Mouse (Mus musculus): ENCODE data around the gene Aunip. TPM values are rescaled to one million over a fixed set of nuclear protein-coding genes. Genes with fewer than 3 reads are reported as not detected.

The Aunip gene
- polyA plus RNA-seq, 1 experiment from 2014 or later, result 5.1 TPM

- Histone ChIP-seq H3K4me2 (replicated peaks) (no peak overlapping the region), H3K4me1 (no peaks in the 10 kb centered on the region)
- no peak for ATAC-seq (replicated peaks)
These were observed 5.5 kb upstream of the Aunip start for GRCm38 (mm10) chr4:134505303-134505789.

GRCm38 (mm10) chr4:134505966-134506594 is 4.7 kb upstream of the Aunip start:
- no peaks in the 10 kb centered on the region for H3K27me3 ChIP-seq

More at GRCm38 (mm10) chr4:134505303-134505789, 5.5 kb upstream of the Aunip start:
- Histone ChIP-seq H3K36me3 (0 out of 2 replicates have a peak, but pooled peaks cover 3% of the 10 kb centered on the region), H3K9me3 (no peaks in the 10 kb centered on the region), H3K27ac (replicated peaks) (no peak overlapping the region), H3K4me3 (no peak overlapping the region), H3K27me3 (no peaks in the 10 kb centered on the region), H3K9ac (replicated peaks) (no peak overlapping the region)
- 91% methylated on average over 4 of the region's 4 CpGs for WGBS

GRCm38 (mm10) chr4:134506713-134507112 is 4.1 kb upstream of the Aunip start:
- no peak overlapping the region for H3K4me3 ChIP-seq
- 0 out of 2 replicates have a peak, but pooled peaks cover 3% of the 10 kb centered on the region for H3K36me3 ChIP-seq
- no peaks in the 10 kb centered on the region for H3K27me3 ChIP-seq
- no peak for ATAC-seq (replicated peaks)
- H3K27ac ChIP-seq (replicated peaks), result no peak overlapping the region
- no peaks in the 10 kb centered on the region for H3K9me3 ChIP-seq
- peaks cover 9% of the 10 kb centered on the region for H3K4me1 ChIP-seq
- 89% methylated on average over 19 of the region's 19 CpGs for WGBS
- H3K4me2 ChIP-seq (replicated peaks), result no peak overlapping the region
- H3K9ac ChIP-seq (replicated peaks), result no peak overlapping the region

More at GRCm38 (mm10) chr4:134505966-134506594, 4.7 kb upstream of the Aunip start:
- H3K4me1 ChIP-seq, result peaks cover 2% of the 10 kb centered on the region
- no peak overlapping the region for H3K4me2 ChIP-seq (replicated peaks)
- H3K27ac ChIP-seq (replicated peaks), result no peak overlapping the region
- 73% methylated on average over 3 of the region's 4 CpGs for WGBS
- H3K4me3 ChIP-seq, result no peak overlapping the region
- H3K36me3 ChIP-seq, result 0 out of 2 replicates have a peak, but pooled peaks cover 3% of the 10 kb centered on the region
- no peaks in the 10 kb centered on the region for H3K9me3 ChIP-seq
- no peak for ATAC-seq (replicated peaks)
- H3K9ac ChIP-seq (replicated peaks), result no peak overlapping the region

- 74% methylated on average over 4 of the region's 4 CpGs for WGBS
- ATAC-seq (replicated peaks), result peak; percentile 54
These were observed 403 bp upstream of the Aunip start for GRCm38 (mm10) chr4:134510396-134510795.

GRCm38 (mm10) chr4:134511730-134512129 is 931 bp downstream of the Aunip start:
- Histone ChIP-seq H3K4me1 (peaks cover 17% of the 10 kb centered on the region), H3K27me3 (no peaks in the 10 kb centered on the region), H3K9ac (replicated peaks) (0 out of 2 replicates have a peak overlapping the region, but pooled peaks have one; percentile 37), H3K9me3 (no peaks in the 10 kb centered on the region), H3K4me2 (replicated peaks) (peak overlapping the region; percentile 84), H3K27ac (replicated peaks) (no peak overlapping the region), H3K4me3 (peak overlapping the region; percentile 47; the same call in 1 of the 2 replicates), H3K36me3 (0 out of 2 replicates have a peak, but pooled peaks cover 3% of the 10 kb centered on the region)
- no peak for ATAC-seq (replicated peaks)
- WGBS, result 79% methylated on average over 6 of the region's 6 CpGs

More at GRCm38 (mm10) chr4:134510396-134510795, 403 bp upstream of the Aunip start:
- 0 out of 2 replicates have a peak, but pooled peaks cover 3% of the 10 kb centered on the region for H3K36me3 ChIP-seq
- no peak overlapping the region for H3K27ac ChIP-seq (replicated peaks)
- peaks cover 17% of the 10 kb centered on the region for H3K4me1 ChIP-seq
- peak overlapping the region; percentile 47 for H3K4me3 ChIP-seq
- no peaks in the 10 kb centered on the region for H3K27me3 ChIP-seq
- H3K9me3 ChIP-seq, result no peaks in the 10 kb centered on the region
- no peak overlapping the region for H3K9ac ChIP-seq (replicated peaks)
- H3K4me2 ChIP-seq (replicated peaks), result peak overlapping the region; percentile 84

- ATAC-seq (replicated peaks), result no peak; the same call in 1 of the 2 replicates
- Histone ChIP-seq H3K36me3 (no peaks in the 10 kb centered on the region), H3K4me3 (peak overlapping the region; percentile 10; the same call in 1 of the 2 replicates), H3K4me1 (peaks cover 17% of the 10 kb centered on the region), H3K9ac (replicated peaks) (no peak overlapping the region), H3K4me2 (replicated peaks) (peak overlapping the region; percentile 28; the same call in 1 of the 2 replicates), H3K9me3 (no peaks in the 10 kb centered on the region), H3K27ac (replicated peaks) (no peak overlapping the region), H3K27me3 (no peaks in the 10 kb centered on the region)
- WGBS, result 29% methylated on average over 15 of the region's 15 CpGs
These were observed 2.0 kb downstream of the Aunip start for GRCm38 (mm10) chr4:134512798-134513197.

GRCm38 (mm10) chr4:134514309-134514930 is 3.6 kb downstream of the Aunip start:
- Histone ChIP-seq H3K9ac (replicated peaks) (no peak overlapping the region), H3K27me3 (no peaks in the 10 kb centered on the region), H3K4me2 (replicated peaks) (no peak overlapping the region), H3K36me3 (no peaks in the 10 kb centered on the region), H3K9me3 (no peaks in the 10 kb centered on the region), H3K4me1 (peaks cover 17% of the 10 kb centered on the region), H3K4me3 (no peak overlapping the region), H3K27ac (replicated peaks) (no peak overlapping the region)
- ATAC-seq (replicated peaks), result no peak
- WGBS, result 92% methylated on average over 11 of the region's 11 CpGs

GRCm38 (mm10) chr4:134515614-134516013 is 4.8 kb downstream of the Aunip start:
- Histone ChIP-seq H3K9ac (replicated peaks) (no peak overlapping the region), H3K4me2 (replicated peaks) (no peak overlapping the region), H3K27ac (replicated peaks) (no peak overlapping the region), H3K4me3 (no peak overlapping the region), H3K9me3 (no peaks in the 10 kb centered on the region), H3K27me3 (no peaks in the 10 kb centered on the region), H3K36me3 (no peaks in the 10 kb centered on the region), H3K4me1 (peaks cover 17% of the 10 kb centered on the region)
- WGBS, result 78% methylated on average over 7 of the region's 7 CpGs
- ATAC-seq (replicated peaks), result no peak

- 79% methylated on average over 8 of the region's 8 CpGs for WGBS
- ATAC-seq (replicated peaks), result no peak
- Histone ChIP-seq H3K27me3 (no peaks in the 10 kb centered on the region), H3K4me3 (no peak overlapping the region), H3K9me3 (no peaks in the 10 kb centered on the region), H3K4me1 (peaks cover 5% of the 10 kb centered on the region; the same call in 1 of the 2 replicates), H3K27ac (replicated peaks) (no peak overlapping the region), H3K4me2 (replicated peaks) (no peak overlapping the region), H3K36me3 (no peaks in the 10 kb centered on the region), H3K9ac (replicated peaks) (no peak overlapping the region)
These were observed 6.2 kb downstream of the Aunip start for GRCm38 (mm10) chr4:134516981-134517380.

GRCm38 (mm10) chr4:134517719-134518118 is 6.9 kb downstream of the Aunip start:
- no peak for ATAC-seq (replicated peaks)

GRCm38 (mm10) chr4:134518541-134518940 is 7.7 kb downstream of the Aunip start:
- Histone ChIP-seq H3K4me1 (no peaks in the 10 kb centered on the region), H3K27me3 (no peaks in the 10 kb centered on the region), H3K36me3 (no peaks in the 10 kb centered on the region), H3K9me3 (no peaks in the 10 kb centered on the region), H3K4me3 (no peak overlapping the region), H3K4me2 (replicated peaks) (no peak overlapping the region), H3K27ac (replicated peaks) (no peak overlapping the region), H3K9ac (replicated peaks) (no peak overlapping the region)
- ATAC-seq (replicated peaks), result no peak
- WGBS, result 83% methylated on average over 4 of the region's 4 CpGs

More at GRCm38 (mm10) chr4:134517719-134518118, 6.9 kb downstream of the Aunip start:
- H3K4me3 ChIP-seq, result no peak overlapping the region
- H3K9ac ChIP-seq (replicated peaks), result no peak overlapping the region
- no peak overlapping the region for H3K27ac ChIP-seq (replicated peaks)
- no peaks in the 10 kb centered on the region for H3K36me3 ChIP-seq
- 85% methylated on average over 10 of the region's 10 CpGs for WGBS
- no peak overlapping the region for H3K4me2 ChIP-seq (replicated peaks)
- H3K9me3 ChIP-seq, result no peaks in the 10 kb centered on the region
- H3K27me3 ChIP-seq, result no peaks in the 10 kb centered on the region
- peaks cover 2% of the 10 kb centered on the region; the same call in 1 of the 2 replicates for H3K4me1 ChIP-seq

- Histone ChIP-seq H3K4me2 (replicated peaks) (no peak overlapping the region), H3K9me3 (no peaks in the 10 kb centered on the region), H3K9ac (replicated peaks) (no peak overlapping the region), H3K4me1 (no peaks in the 10 kb centered on the region), H3K4me3 (no peak overlapping the region), H3K27me3 (no peaks in the 10 kb centered on the region), H3K27ac (replicated peaks) (no peak overlapping the region), H3K36me3 (no peaks in the 10 kb centered on the region)
- ATAC-seq (replicated peaks), result no peak
These were observed 8.5 kb downstream of the Aunip start for GRCm38 (mm10) chr4:134519281-134519680.
